Mouse (Mus musculus): ENCODE data around the gene Unc5a.

Unc5a gene

GRCm38 (mm10) chr13:55019181-55019580, 70.0 kb downstream of the Unc5a start:
- in situ Hi-C loops (cut with MboI; ENCODE audit: low pct_unique_long_range_greater_than_20kb in 1 of 2, low sequenced_read_pairs in 2 of 2, unreplicated experiment in 1 of 2) = no loop called here

GRCm38 (mm10) chr13:55020051-55020450, 70.8 kb downstream of the Unc5a start:
- in situ Hi-C loops (cut with MboI; ENCODE audit: low pct_unique_long_range_greater_than_20kb in 1 of 2, low sequenced_read_pairs in 2 of 2, unreplicated experiment in 1 of 2) = no loop called here

DNA sequence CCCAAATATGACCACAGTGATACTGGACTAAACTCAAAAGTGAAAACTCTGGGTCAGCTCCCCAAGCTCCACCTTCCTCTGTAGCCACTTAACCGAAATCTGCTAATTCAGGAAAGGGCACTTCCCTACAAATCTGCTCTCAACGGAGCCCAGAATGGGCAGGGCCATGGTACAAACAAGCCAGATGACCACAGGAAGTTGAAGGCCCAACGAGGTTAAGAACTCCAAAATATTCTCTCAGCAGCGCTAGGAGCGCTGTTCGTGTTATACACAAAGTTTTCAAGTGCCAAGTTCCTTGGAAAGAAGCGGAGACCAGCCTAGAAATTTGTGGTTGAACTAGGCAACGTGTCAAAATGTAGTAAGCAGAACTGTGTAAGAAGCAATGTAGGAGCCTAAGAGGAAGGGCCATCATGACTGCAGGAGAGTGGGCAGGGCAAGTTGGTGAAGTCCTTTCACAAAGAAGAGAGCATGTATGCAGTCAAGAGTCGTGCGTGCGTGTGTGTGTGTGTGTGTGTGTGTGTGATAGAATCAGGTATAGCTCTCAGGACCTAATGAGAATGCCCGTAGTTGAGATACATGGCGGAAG, 72.1 kb downstream of the Unc5a start, which contains the start of gene Hk3:
Gene Hk3 (minus strand): TSS at position 192 of the 586 bp plus-strand sequence.
- in situ Hi-C loops (cut with MboI; ENCODE audit: low pct_unique_long_range_greater_than_20kb in 1 of 2, low sequenced_read_pairs in 2 of 2, unreplicated experiment in 1 of 2) = no loop called here

DNA sequence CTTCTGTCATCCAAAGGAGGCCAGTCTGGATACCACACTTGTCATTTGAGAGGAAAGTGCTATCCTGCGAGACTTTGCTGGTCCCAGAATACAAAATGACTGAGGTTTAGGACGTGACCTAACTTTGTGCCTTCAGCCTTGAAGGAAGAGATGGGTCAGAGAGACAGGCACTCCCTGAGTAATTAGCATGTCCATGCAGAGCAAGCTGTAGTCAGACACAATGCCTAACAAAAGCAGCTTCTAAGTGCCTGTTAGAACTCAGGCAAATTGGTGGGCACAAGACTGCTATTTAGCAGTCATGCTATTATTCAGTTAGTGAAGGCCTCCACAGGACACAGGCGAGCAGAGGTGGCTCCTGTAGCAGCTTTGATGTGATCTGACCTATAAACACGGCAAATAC, 73.0 kb downstream of the Unc5a start:
- in situ Hi-C loops (cut with MboI; ENCODE audit: low pct_unique_long_range_greater_than_20kb in 1 of 2, low sequenced_read_pairs in 2 of 2, unreplicated experiment in 1 of 2) = no loop called here

DNA sequence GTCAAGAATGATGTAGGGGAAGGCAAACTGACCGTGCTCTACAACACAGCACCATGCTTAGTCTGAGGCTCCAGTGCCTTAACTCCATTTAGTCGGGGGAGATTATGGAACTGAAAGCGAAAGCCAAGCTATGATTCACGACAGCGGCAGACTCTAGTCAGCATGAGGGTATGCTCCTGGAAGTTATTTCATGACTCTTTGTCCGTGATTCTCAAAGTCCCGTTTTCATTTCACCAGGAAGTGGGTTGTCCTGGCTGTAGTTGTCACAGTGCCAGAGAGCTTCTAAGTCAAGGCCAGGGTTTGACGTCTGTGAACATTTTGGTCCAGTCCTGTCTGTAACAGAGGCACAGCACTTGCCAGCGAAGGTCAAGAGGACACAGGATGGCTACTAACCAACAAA, 73.5 kb downstream of the Unc5a start:
- in situ Hi-C loops (cut with MboI; ENCODE audit: low pct_unique_long_range_greater_than_20kb in 1 of 2, low sequenced_read_pairs in 2 of 2, unreplicated experiment in 1 of 2) = no loop called here

GRCm38 (mm10) chr13:55024215-55024614, 75.0 kb downstream of the Unc5a start:
- in situ Hi-C loops (cut with MboI; ENCODE audit: low pct_unique_long_range_greater_than_20kb in 1 of 2, low sequenced_read_pairs in 2 of 2, unreplicated experiment in 1 of 2) = no loop called here

DNA sequence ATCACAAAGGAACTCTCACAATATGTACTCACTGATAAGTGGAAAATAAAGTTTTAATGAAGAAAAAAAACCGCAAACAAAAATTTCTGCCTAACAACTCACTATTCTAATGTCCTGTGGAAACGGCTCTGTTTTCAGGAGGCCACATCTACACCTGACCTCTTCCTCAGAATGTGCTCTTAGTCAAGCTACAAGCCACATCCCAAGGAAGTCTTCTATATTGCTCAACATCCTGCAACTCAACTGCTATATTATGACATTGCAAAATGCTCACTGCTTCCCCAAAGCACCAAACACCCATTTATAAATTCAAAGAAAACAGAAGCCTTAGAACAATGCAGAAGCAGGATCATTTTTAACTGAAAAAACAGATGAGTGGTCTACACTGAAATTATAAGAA, 90.8 kb downstream of the Unc5a start:
- in situ Hi-C loops (cut with MboI; ENCODE audit: low pct_unique_long_range_greater_than_20kb in 1 of 2, low sequenced_read_pairs in 2 of 2, unreplicated experiment in 1 of 2) = no loop called here

GRCm38 (mm10) chr13:55047706-55048105, 98.5 kb downstream of the Unc5a start:
- in situ Hi-C loops (cut with MboI; ENCODE audit: low pct_unique_long_range_greater_than_20kb in 1 of 2, low sequenced_read_pairs in 2 of 2, unreplicated experiment in 1 of 2) = no loop called here
